Mouse (Mus musculus) heart, postnatal 0 days (tissue): ENCODE measurements around the gene Phactr1.

ENCODE experiments used
- CTCF ChIP-seq: IDR thresholded peaks from 2 replicates; pipeline ENCODE4 v1.5.1; 2016; ENCODE audit warnings: antibody characterized with exemption, control low read depth, low read depth
- EP300 ChIP-seq: IDR thresholded peaks from 2 replicates; pipeline ENCODE4 v1.6.1; 2016; ENCODE audit warnings: antibody characterized with exemption, low read depth

DNA sequence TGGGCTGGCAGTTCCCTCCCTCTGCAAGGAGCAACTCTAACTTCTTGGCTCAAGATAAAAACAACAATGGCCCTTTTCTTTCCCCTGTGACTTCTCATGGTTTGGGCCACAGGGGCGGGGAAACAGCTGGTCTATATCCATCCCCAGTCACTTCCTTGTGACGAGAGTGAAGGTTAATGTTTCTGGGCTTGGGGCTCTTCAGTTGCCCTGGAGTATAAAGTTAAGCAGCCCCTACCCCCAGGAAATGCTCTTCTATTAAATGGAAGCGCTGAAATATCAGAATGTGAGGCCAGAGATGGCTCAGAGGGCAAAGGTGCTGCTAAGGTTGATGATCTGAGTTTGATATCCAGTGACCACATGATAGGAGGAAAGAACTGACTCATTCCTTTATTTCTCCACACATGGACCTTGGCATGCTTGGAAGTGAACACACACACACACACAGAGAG lies 324.7 kb downstream of the Phactr1 start:
- no peak for TF ChIP-seq EP300
- TF ChIP-seq CTCF = no peak
